Mouse (Mus musculus) urinary bladder, postnatal 4 days (tissue): Measurements from ENCODE around the gene Pax9.

Experiments used
- DNase-seq, 2 experiments: peaks; one replicate each; pipeline ENCODE4 v3.0.0; 2021 to 2022; ENCODE audit warnings: low spot score in 2 of 2

The Pax9 gene

DNA sequence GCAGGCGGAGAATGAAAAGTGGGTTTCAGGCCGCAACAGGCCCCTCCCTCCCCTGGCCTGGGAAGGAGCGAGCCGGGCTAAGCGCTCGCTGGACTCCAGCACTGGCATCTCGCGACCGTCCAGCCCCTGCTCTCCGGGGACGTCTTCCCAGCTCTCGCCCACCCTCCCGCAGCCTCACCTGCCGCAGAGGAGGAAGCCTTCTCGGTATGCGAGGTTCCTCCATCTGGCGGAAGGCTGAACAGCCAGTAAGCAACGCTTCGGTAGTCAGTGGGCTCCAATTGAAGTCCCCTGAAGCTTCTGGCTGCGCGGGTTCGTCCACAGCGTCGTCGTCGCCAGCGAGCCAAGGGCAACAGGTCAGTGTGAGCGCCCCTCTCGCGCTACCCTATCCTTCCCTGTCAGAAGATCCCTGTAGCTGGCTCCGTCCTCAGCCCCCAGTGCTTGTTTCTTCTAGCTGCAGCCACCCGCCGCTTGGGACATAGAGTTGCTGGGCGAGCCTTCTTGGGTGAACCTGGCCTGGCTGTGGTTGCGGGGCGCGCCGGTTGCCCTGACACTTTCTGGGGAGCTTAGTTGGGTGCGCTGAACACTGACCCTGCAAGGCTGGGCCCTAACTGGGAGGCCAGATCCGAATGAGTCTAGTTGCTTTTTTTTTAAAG lies at the start of gene Pax9:
Pax9 (plus strand) TSS at position 341 of the 653 bp plus-strand sequence.
- DNase-seq, result no peak

DNA sequence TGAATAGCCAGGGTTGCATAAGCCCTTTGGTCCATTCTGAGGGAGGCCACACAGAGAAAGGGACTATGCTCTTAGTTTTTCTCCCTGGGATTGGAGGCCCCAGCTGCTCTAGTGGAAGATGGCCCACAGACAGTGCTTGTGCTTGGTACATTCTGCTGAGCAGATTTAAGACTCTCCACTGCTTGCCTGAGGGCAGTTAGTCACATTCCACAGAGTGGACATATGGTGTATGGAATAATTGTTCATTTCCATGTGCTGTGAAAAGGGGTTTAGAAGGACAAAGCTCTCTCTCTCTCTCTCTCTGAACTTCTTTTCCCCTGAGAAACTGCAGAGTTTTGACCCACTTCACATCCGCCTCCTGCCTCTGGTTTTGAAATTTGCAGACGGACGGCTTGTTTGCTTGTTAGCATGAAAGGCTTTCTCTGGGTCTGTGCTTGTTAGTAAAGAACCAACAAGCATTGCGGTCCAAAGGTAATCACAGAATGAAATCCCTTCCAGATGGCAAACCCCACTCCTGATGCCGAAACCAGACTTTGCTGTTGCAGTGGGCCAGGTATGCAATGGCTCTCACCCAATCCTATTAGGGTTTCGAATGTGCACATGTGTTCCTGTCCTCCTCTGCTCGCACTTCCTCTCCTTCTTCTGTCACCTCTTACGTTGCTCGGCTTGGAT lies 22.0 kb upstream of the Pax9 start:
- DNase-seq, result no peak

DNA sequence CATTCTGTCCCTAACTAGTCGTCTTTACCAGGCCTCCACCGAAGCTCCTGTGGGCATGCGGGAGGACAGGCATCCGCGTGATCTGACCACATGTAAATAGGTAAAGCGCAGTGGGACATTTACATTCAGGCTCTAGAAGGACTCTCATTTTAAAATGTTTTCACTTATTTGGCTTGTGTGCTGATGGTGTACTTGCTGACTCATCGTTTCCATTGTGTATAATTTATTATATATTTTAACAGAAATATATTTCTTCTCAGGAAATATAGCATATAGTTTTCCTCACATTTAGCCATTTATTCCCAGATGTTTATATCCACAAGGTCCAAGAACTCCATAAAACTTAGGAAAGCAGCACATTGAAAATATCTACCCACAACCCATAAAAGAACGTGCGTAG lies 20.8 kb upstream of the Pax9 start:
- DNase-seq, result no peak

DNA sequence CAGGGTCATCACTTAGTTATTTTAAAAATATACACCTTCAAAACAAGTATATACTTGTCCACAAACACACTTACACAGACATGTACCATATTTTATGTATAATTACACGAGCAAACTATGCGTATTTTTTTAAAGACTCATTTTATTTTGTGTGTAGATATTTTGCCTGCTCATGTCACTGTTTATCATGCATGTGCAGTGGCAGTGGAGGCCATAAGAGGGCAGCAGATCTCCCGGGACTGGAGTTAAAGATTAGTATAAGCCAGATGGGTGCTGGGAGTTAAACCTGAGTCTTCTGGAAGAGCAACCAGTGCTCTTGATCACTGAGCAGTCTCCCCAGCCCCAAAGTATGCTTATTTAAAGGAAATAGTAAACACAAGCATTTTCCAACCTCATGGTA lies 16.8 kb upstream of the Pax9 start:
- no peak for DNase-seq

DNA sequence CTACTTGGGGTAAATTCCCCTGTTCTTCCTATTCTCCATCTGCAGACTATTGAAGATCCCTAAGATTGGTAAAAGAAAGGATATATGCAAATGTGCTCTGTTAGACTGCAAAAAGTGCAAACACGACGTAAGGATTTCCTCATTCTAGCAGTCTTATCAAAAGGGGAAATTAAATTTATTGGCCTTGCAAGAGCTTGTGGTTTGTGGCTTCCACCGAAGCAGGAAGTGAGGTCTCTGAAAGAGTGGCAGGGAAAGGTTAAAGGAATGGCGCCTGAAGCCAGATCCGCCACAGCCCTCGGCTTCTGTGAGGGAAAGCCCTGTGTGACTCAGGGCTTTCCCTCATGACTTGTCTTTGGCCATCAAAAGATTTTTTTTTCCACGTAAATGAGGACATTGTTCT lies 13.9 kb upstream of the Pax9 start:
- DNase-seq, result no peak

DNA sequence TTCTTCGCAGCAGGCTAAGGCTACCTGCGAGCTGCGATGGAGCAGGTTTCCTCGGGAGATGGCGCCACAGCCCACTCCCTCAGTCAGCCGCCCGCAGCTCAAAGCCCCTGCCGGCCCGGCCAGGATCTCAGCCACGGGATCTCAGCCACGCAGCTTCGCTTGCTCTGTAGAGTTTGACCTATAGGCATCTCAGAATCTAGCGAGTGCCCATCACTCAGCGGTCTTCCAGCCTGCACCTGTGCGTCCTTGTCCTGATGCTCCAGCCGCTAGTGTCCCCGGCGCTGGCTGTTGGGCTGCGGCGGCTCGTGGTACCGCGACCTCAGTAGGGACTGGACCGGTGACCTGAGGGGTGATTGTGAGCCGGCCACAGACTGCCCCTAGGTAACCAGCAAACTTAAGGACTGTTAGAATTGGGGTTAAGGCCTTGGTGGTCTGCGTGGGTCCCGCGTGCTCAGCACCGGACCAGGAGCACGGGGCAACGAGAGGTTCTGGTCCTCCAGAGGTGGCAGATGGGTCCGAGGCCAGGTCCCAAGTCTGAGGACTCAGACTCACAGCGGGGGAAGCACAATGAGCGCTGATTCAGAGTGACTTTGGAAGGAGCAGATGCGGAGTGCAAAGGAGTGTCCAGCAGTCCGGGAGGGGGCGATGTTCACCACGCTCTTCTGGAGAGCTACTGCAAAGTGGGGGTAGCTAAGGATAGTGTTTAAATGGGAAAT lies 10.3 kb upstream of the Pax9 start:
- DNase-seq, result no peak

DNA sequence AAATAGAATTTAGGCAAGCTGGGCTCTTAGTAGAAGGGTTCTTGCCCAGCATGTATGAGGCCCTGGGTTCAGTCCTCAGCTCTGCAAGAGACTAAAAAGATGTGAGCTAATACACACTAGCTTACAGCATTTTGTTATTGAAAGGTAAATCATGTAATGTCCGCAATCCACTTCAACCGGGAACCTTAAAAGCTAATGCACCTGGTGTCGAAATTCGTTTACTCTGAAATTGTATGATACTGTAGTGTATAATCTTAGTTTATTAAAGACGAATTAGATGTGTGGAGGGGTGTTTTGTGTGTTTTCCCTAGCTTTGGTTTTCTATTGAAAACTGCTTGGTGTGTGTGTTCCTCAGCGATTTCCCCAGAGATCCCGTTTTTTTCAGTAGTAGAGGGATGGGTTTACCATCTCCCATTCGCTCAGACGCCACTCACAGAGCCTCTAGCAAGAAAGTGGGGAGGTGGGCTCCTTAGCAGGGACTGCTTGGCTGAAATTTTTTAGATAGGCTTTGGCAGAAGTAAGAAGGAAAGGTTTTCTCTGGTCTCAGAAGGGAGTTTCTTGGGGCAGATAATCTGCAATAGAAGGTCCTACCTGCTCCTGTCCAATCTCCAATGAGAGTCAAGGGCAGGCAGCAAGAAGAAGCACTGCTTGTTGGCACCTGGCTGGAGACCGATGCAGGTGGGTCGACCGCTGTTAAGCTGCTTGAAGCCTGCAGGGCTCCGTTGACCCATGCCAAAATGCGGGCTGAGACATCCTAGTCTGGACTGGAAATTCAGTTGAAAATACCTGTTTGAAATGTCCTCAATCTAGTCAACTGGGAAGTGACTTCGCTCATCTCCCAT lies 3.7 kb upstream of the Pax9 start:
- no peak for DNase-seq

DNA sequence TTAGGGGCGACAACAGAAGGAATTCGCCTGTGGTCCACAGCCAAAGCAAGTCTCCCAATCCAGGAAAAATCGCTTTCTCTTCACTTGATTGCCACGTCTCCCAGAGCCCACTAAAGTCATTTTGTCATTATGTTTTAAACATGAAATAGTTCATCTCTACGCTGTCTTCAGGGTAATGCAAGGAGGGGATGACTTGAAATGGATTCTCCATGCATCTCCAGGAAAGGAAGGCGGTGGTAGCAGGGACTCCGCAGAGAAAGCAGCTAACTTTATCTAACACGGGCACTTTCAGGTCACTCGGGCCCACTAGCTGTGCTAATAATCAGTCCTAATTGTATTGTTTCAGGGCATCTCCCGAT lies 3.1 kb upstream of the Pax9 start:
- DNase-seq, result no peak

DNA sequence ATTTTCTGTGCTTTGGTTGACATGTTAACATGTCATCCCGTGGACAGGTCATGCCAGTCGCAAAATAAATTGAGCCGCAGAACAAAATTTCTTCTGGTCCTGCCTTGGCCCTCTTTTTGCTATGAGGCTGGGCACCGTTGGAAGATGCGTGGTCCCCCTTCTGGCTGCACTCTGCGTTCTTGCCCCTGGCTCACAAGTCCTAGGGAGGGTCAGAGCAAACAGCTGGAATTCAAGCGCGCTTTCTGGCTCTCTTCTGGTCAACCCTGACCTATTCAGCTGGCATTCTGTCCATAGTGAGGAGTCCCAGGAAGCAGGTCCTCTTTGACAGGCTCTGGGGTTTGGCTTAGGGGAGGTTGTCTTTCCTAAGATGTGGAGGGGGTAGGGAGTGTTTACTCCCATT lies 2.6 kb upstream of the Pax9 start:
- no peak for DNase-seq

DNA sequence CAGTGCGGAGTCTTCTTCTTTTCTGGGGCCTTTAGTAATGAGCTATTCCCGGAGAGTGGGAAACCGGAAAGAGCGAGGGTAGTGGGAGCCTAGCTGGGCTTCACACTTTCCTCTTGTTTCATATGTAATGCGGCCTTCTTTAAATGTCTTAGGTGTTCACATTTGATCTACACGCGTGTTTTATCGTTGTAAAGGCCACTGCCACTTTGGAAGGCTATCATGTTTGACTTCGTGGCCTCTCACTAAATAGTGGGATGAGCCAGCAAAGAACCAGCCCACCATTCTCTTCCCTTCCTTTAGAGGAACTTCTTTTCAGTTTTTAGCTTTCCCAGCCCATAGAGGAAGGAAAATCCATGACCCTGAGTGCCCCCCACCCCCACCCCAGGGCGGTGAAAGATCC lies 2.2 kb upstream of the Pax9 start:
- no peak for DNase-seq

DNA sequence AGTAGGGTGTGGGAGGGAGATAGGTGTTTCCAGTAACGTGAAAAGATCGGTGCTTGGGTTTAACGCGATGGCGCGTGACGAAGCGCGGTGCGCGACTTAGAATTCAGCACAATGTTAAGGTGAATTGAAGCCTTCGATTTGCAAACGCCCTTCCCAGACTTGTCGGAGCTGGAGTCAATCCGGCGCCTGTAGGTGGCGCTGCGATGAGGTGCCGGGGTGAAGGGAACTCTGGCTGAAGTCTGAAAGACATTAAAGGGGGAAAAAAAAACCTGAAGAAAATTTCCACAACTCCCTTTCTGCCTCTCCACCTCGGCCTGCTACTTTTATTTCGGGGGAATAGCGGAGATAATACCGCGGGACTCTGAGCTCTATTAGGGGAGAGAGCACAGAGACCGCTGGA lies 1.8 kb upstream of the Pax9 start:
- no peak for DNase-seq

DNA sequence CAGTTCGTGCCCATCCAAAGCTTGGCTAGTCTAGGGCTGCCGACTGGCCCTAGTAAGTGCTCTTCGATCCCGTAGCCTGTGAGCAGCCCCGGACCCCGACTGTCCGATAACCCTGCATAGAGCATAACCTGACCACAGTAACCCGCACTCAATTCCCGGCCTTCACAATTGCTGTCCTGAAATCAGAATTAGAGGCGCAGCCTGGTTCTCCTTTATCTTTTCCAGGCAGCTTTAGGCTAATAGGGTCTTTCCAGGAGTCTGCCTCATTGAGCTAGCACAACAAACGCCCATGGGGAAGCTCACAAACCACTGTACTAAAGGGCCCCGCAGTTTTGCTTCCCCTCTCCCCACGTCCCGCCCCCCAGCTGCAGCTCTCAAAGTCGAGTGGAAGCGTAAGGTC lies 1.2 kb upstream of the Pax9 start:
- no peak for DNase-seq

DNA sequence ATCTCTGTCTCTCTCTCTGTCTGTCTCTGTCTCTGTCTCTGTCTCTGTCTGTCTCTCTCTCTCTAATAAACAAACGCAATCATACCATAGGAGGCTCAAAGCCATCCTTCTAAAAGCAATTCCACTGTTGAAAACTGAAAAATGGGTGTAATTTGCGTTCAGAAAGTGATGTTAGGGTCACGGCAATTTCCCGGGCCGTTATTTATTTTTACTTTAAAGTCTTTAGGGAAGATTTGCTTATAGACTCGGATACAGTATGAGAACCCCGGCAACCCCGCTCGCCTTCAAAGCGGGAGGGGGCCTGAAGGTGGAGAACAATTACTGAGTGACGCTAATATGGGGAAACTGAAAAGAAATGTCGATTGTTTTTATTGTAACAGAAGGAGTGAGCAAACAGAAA lies 566 bp upstream of the Pax9 start:
- DNase-seq, result no peak

DNA sequence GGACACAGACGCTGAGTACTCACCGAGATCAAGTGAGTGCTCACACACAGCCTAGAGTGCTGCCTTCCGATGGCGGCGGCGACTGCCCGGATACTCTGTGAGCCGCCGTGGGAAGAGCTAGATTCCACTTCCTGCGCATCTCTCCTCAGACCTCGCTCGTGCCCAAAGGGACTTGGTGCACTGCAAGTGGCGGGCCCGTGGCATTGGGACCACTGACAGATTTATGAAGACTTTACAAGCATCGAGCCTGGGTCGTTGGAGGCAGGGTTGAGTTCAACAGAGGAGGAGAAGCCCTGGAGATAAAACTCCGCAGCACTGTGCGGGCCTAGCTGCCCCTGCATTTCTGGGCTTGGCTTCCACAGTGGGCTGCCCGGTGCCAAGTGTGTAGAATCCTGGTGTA lies 969 bp downstream of the Pax9 start:
- no peak for DNase-seq

DNA sequence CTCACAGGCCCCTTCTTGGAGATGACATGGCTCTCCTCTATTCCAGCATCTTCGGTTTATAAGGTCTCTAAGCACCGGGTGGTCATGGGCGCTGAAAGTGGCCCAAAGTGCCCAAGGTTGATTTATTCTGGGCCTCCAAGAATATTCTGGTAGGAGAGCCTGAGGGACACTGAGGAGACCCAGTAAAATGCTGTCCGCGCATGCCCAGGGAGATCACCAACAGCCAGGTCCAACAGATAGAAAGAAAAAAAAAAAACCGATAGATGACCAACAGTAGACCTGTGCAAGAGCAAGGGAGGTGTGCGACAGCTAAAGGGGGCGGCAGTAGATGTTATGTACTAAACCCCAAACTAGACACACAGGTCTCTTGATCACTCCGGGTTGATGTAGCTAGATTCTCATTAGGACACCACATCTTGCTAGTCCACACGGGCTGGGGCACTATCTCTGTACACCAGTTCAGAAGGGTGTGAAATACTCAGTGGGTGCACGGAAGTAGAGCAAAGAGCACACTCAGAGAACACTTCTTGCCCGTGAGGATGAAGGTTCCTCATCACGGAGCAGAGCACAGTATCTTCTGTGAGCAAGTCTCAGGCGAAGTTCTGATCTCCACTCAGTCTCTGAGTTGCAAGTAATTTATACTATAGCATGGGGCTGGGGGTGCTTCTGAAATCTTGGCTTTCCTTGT lies 2.0 kb downstream of the Pax9 start:
- DNase-seq, result no peak

DNA sequence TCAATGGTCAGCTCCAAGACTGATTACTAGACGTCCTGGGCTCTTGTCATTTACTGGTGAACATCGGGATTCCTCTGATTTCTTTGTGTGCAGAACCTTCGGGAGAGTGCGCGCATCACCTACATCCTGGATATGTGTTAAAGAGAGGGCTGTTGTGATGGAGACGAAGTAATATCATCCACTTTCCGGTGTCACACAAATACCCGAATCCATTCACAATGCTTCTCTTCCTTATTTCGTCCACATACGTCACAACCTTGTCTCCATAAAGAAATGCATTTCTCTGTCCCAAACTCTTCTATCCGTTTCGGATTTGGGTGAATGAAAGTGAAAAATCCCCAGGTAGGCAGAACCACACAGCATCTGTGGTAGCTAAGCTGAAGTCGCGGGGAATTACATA lies 2.8 kb downstream of the Pax9 start:
- no peak for DNase-seq

DNA sequence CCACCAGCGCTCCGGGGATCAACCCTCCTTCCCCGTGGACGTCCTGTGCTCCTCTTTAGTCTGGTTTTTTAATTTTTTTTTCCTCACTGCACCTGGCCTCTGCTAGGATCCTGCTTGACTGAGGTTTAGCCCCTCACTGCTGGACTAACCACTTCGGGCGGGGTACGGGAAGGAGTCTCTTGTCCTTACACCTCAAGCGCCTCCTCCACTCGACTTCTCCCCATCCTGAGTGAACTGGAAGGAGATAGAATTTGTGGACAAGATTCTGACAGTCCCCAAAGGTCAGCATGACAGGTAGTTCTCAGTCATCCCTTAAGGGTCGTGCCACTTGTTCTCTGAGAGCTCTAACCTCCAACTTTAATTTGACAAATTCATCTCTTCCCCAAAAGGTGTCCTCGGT lies 3.4 kb downstream of the Pax9 start:
- DNase-seq, result no peak

DNA sequence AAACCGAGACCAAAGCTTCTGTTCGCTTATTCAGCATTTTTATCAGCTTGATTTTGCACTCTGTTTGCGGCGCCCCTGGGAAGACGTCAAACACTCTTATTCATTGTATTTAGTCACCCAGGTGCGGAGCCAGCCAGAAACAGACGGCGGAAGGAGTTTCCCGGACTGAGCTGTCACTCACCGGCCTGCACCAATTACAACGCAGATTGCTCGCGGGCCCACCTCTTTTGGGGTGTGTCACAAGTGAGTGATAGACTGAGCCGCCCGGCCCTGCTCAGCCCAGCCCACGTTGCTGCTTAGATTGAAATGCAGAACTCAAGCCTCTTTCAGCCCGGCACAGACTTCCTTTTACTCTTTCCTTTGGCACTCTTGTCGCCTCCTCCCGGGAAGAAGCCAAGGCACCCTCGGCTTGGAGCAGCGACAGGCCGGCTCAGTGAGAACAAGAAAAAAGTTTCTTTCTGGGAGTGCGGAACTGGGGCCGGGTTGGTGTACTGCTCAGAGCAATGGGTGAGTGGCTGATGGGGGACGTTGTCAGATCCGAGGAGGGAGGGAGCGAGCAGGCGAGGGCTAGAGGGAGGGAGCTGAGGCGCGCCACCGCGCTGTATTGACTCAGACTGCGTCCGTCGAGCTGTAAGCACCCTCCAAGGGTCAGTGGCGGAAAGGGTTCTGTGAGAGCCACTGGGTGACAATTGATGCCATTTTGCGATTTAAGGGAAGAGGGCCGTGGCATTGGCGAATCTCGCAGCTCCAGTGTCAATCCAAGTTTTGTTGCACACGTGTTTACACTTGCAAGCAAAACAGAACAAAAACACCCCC lies 4.0 kb downstream of the Pax9 start:
- DNase-seq, result peak; percentile 66 to 76

DNA sequence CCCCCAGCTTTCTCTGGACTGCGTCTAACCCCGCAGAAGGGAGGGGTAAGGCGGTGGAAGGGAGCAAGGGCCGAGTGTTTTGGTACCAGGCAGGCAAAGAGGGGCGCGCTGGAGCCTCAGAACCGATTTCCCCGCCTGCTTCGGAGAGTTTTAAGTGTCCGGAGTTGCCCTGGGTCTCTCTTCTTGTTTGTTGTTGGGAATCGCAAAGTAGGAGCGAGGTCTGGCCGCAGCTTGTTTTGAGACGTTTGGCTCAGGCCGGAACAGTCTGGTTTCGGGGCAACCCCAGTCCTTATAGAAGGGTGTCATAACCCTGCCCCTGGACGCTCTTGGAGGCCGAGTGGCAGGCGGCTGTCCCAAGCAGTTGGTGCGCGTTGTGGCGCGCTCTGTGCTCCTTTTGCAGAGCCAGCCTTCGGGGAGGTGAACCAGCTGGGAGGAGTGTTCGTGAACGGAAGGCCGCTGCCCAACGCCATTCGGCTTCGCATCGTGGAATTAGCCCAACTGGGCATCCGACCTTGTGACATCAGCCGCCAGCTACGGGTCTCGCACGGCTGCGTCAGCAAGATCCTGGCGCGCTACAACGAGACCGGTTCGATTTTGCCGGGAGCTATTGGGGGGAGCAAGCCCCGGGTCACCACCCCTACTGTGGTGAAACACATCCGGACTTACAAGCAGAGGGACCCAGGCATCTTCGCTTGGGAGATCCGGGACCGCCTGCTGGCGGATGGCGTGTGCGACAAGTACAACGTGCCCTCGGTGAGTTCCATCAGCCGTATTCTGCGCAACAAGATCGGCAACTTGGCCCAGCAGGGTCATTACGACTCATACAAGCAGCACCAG lies 4.8 kb downstream of the Pax9 start:
- no peak for DNase-seq
